Mouse (Mus musculus): ENCODE results near the gene Bpifc. TPM values are rescaled to one million over a fixed set of nuclear protein-coding genes. Genes with fewer than 3 reads are reported as not detected.

Gene Bpifc
- polyA plus RNA-seq, 1 experiment from 2014 or later = not detected

DNA sequence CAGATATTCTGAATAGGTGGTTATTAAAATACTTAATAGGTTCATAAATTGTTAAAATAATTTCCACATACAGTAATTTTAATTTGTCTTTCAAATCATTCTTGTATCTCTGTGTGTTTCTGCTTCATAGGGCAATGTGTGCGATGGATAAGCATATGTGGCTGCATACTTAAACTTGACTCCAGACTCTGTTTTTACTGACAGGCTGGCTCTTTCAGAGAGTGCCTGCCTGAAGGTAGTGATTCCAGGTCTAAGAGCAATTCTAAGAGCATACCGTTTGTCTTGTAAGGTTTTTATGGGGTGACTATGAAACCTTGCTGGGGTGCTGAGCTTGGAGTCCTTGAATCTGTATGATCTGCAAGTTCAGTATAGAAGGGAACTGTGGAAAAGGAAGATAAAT lies 14.2 kb upstream of the Bpifc start:
- WGBS = 84% methylated on average over 2 of the region's 2 CpGs
- DNase-seq (ENCODE audit: low spot score) = no peak

DNA sequence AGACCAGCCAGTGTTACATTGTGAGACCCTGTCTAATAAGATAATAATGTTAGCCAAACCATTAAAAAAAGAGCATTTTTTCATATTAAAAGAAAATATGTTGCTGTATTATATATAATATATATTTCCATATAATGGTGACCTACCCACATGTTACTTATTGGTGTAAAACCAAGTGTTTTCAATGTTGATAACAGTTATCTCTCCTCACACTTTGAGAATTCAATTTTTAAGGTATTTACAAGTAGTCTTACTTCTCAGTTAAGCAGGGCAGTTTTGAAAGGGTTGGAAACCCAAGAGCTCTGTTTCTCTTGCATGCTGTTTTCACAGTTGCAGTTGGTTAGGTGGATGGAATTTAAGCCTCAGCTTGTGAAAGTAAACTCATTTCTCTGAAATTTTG lies 11.5 kb upstream of the Bpifc start:
- no peak for DNase-seq (ENCODE audit: low spot score)
- H3K27ac ChIP-seq (replicated peaks; ENCODE audit: low read depth, low read length) = no peak overlapping the region
- no peak overlapping the region for H3K4me3 ChIP-seq (ENCODE audit: low read depth, low read length)
- no peak overlapping the region for H3K9ac ChIP-seq (replicated peaks; ENCODE audit: low read length)
- H3K4me1 ChIP-seq (ENCODE audit: control insufficient read depth, insufficient read depth, low read length) = no peaks in the 10 kb centered on the region
- H3K4me2 ChIP-seq (ENCODE audit: low read depth, low read length) = no peak overlapping the region
- no peaks in the 10 kb centered on the region for H3K9me3 ChIP-seq (replicated peaks; ENCODE audit: control insufficient read depth, low read length)
- no peaks in the 10 kb centered on the region for H3K27me3 ChIP-seq (ENCODE audit: control insufficient read depth, insufficient read depth, low read length)
- H3K36me3 ChIP-seq (replicated peaks; ENCODE audit: control insufficient read depth, insufficient read depth, low read depth, low read length) = no peaks in the 10 kb centered on the region
- ATAC-seq (replicated peaks; ENCODE audit: insufficient number of reproducible peaks, low FRiP score, low TSS enrichment, low read depth) = no peak

More for the DNA sequence above, 14.2 kb upstream of the Bpifc start:
- H3K9ac ChIP-seq (replicated peaks; ENCODE audit: low read length) = no peak overlapping the region
- H3K27ac ChIP-seq (replicated peaks; ENCODE audit: low read depth, low read length) = no peak overlapping the region
- no peak overlapping the region for H3K4me2 ChIP-seq (ENCODE audit: low read depth, low read length)
- no peaks in the 10 kb centered on the region for H3K27me3 ChIP-seq (ENCODE audit: control insufficient read depth, insufficient read depth, low read length)
- no peaks in the 10 kb centered on the region for H3K9me3 ChIP-seq (replicated peaks; ENCODE audit: control insufficient read depth, low read length)
- H3K4me1 ChIP-seq (ENCODE audit: control insufficient read depth, insufficient read depth, low read length) = no peaks in the 10 kb centered on the region
- H3K4me3 ChIP-seq (ENCODE audit: low read depth, low read length) = no peak overlapping the region
- no peaks in the 10 kb centered on the region for H3K36me3 ChIP-seq (replicated peaks; ENCODE audit: control insufficient read depth, insufficient read depth, low read depth, low read length)
- no peak for ATAC-seq (replicated peaks; ENCODE audit: insufficient number of reproducible peaks, low FRiP score, low TSS enrichment, low read depth)

DNA sequence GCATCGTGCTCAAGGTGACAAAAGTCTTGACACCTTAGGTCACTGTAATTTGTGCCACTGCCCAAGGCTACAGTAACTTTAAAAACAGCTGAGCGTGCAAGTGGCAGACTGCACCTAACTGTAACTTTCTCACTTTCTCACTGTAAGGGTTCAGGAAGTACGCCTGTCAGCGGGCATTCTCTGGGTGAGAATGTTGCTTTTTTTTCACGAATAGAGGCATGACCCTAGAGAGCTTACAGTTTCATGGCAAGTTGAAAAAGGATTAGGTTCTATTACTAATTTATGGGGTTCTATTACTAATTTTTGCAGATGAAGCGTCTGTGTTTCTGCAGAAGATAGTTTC lies 10.8 kb upstream of the Bpifc start:
- no peaks in the 10 kb centered on the region for H3K4me1 ChIP-seq (ENCODE audit: control insufficient read depth, insufficient read depth, low read length)
- 6% methylated on average over 6 of the region's 6 CpGs for WGBS
- no peak overlapping the region for H3K27ac ChIP-seq (replicated peaks; ENCODE audit: low read depth, low read length)
- ATAC-seq (replicated peaks; ENCODE audit: insufficient number of reproducible peaks, low FRiP score, low TSS enrichment, low read depth) (peak; percentile 37; the same call in 1 of the 2 replicates), DNase-seq (ENCODE audit: low spot score) (no peak)
- H3K4me2 ChIP-seq (ENCODE audit: low read depth, low read length) = peak overlapping the region; percentile 79
- no peaks in the 10 kb centered on the region for H3K36me3 ChIP-seq (replicated peaks; ENCODE audit: control insufficient read depth, insufficient read depth, low read depth, low read length)
- peak overlapping the region; percentile 78 for H3K9ac ChIP-seq (replicated peaks; ENCODE audit: low read length)
- no peaks in the 10 kb centered on the region for H3K27me3 ChIP-seq (ENCODE audit: control insufficient read depth, insufficient read depth, low read length)
- peak overlapping the region; percentile 60 for H3K4me3 ChIP-seq (ENCODE audit: low read depth, low read length)
- H3K9me3 ChIP-seq (replicated peaks; ENCODE audit: control insufficient read depth, low read length) = no peaks in the 10 kb centered on the region

DNA sequence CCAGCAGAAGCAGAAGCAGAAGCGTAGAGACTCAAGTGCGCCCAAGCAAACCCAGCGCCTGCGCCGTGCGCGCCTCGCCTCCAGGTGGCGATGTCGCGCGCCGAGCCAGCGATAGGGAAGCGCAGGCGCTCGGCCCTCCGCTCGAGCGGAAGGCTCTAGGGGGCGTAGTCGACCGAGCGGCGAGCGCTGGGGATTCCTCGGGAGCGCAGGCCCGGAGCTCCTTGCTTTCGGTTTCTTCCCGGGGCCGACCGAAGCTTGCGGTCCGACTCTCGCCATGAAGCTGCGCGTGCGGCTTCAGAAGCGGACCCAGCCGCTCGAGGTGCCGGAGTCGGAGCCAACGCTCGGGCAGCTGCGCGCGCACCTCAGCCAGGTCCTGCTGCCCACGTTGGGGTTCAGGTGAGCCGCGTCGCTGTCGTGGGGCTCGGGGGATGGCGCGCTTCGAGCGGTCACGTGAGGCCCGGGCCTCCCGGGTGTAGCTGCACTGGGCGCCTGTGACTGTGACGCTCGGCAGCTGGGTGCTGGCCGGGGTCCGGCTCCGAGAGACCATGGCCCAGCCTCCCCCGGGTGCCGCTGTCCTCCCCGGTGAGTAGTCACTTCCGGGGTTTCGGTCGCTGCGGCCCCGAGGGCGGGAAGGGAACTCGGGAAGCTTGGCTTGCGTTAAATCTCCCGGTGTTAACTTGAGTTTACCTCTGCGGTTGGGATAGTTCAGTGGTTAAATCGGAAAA lies 10.2 kb upstream of the Bpifc start, which contains the start of gene Fbxo7:
Fbxo7 (plus strand) TSS at position 224 of the 725 bp plus-strand sequence.
- WGBS = under 1% methylated on average over 82 of the region's 82 CpGs
- peak; percentile 93 for ATAC-seq (replicated peaks; ENCODE audit: insufficient number of reproducible peaks, low FRiP score, low TSS enrichment, low read depth)

DNA sequence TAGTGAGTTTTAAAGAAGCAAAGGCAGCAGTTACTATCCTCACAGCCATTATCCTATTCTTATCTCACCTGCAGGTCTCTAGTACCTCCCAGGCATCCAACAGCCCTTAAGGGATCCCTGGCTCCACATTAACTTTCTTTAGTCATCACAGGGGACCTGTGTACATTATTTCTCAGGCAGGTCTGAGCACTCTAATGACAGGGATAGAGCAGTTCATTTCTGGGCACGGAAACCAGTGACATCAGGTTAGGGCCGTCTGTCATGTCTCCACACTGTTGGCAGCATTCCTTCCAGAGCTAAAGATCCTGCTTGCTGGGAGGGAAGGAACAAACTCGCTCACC lies 9.7 kb upstream of the Bpifc start:
- Histone ChIP-seq H3K9ac (replicated peaks; ENCODE audit: low read length) (no peak overlapping the region; the same call in 1 of the 2 replicates), H3K4me2 (ENCODE audit: low read depth, low read length) (no peak overlapping the region), H3K27me3 (ENCODE audit: control insufficient read depth, insufficient read depth, low read length) (no peaks in the 10 kb centered on the region), H3K4me1 (ENCODE audit: control insufficient read depth, insufficient read depth, low read length) (no peaks in the 10 kb centered on the region), H3K9me3 (replicated peaks; ENCODE audit: control insufficient read depth, low read length) (no peaks in the 10 kb centered on the region), H3K27ac (replicated peaks; ENCODE audit: low read depth, low read length) (no peak overlapping the region), H3K4me3 (ENCODE audit: low read depth, low read length) (no peak overlapping the region), H3K36me3 (replicated peaks; ENCODE audit: control insufficient read depth, insufficient read depth, low read depth, low read length) (no peaks in the 10 kb centered on the region)
- WGBS = under 1% methylated on average over 3 of the region's 3 CpGs
- DNase-seq (ENCODE audit: low spot score) = no peak
- peak; percentile 60 for ATAC-seq (replicated peaks; ENCODE audit: insufficient number of reproducible peaks, low FRiP score, low TSS enrichment, low read depth)

More for the DNA sequence above, 10.2 kb upstream of the Bpifc start, which contains the start of gene Fbxo7:
- Histone ChIP-seq H3K27me3 (ENCODE audit: control insufficient read depth, insufficient read depth, low read length) (no peaks in the 10 kb centered on the region), H3K9ac (replicated peaks; ENCODE audit: low read length) (peak within 1 kb of the TSS; percentile 78), H3K4me1 (ENCODE audit: control insufficient read depth, insufficient read depth, low read length) (no peaks in the 10 kb centered on the region), H3K4me3 (ENCODE audit: low read depth, low read length) (peak within 1 kb of the TSS; percentile 60), H3K36me3 (replicated peaks; ENCODE audit: control insufficient read depth, insufficient read depth, low read depth, low read length) (no peaks in the 10 kb centered on the region), H3K27ac (replicated peaks; ENCODE audit: low read depth, low read length) (peak within 1 kb of the TSS; percentile 41; the same call in 1 of the 2 replicates), H3K9me3 (replicated peaks; ENCODE audit: control insufficient read depth, low read length) (no peaks in the 10 kb centered on the region), H3K4me2 (ENCODE audit: low read depth, low read length) (peak within 1 kb of the TSS; percentile 79)
- DNase-seq (ENCODE audit: low spot score) = peak; percentile 93

DNA sequence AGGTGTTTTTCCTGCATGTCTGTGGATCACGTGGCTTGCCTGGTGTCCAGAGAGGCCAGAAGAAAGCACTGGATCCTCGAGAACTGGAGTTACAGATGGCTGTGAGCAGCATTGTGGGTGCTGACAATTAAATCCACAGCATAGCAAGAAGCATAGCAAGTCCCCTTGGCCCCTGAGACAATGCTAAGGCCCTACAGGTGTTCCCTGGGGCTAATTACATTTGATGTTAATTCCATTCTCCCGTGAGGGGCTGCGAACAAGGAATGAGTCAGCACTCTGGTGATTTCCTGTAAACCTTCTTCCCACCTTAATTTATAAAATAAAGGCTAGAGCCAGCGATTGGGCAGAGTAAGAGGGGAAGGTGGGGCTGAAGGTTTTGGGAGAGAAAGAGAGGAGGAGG lies 7.1 kb upstream of the Bpifc start:
- DNase-seq (ENCODE audit: low spot score) (no peak), ATAC-seq (replicated peaks; ENCODE audit: insufficient number of reproducible peaks, low FRiP score, low TSS enrichment, low read depth) (no peak)
- Histone ChIP-seq H3K4me3 (ENCODE audit: low read depth, low read length) (no peak overlapping the region), H3K9me3 (replicated peaks; ENCODE audit: control insufficient read depth, low read length) (no peaks in the 10 kb centered on the region), H3K4me2 (ENCODE audit: low read depth, low read length) (no peak overlapping the region), H3K4me1 (ENCODE audit: control insufficient read depth, insufficient read depth, low read length) (no peaks in the 10 kb centered on the region), H3K27ac (replicated peaks; ENCODE audit: low read depth, low read length) (no peak overlapping the region), H3K36me3 (replicated peaks; ENCODE audit: control insufficient read depth, insufficient read depth, low read depth, low read length) (no peaks in the 10 kb centered on the region), H3K9ac (replicated peaks; ENCODE audit: low read length) (no peak overlapping the region), H3K27me3 (ENCODE audit: control insufficient read depth, insufficient read depth, low read length) (no peaks in the 10 kb centered on the region)
- WGBS = 33% methylated on average over 5 of the region's 5 CpGs

DNA sequence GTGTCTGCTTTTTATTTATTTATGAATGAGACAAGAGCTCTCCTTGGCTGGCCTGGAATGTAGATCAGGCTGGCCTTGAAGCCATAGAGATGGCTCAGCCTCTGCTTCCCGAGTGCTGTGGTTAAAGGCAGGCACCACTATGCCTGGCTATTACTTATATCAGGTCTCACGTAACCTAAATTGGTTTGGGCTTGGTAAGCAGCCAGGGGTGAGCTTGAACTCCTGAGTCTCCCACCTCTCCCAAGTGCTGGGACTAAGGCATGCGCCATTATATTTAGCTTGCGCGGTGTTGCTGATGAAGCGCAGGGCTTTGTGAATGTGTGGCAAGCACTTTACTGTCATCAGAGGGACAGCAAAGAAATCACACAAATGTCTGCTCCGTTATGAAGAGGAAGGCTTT lies 6.1 kb upstream of the Bpifc start:
- H3K36me3 ChIP-seq (replicated peaks; ENCODE audit: control insufficient read depth, insufficient read depth, low read depth, low read length) = no peaks in the 10 kb centered on the region
- H3K4me3 ChIP-seq (ENCODE audit: low read depth, low read length) = no peak overlapping the region
- ATAC-seq (replicated peaks; ENCODE audit: insufficient number of reproducible peaks, low FRiP score, low TSS enrichment, low read depth) = no peak
- DNase-seq (ENCODE audit: low spot score) = no peak
- no peaks in the 10 kb centered on the region for H3K4me1 ChIP-seq (ENCODE audit: control insufficient read depth, insufficient read depth, low read length)
- 86% methylated on average over 7 of the region's 7 CpGs for WGBS
- H3K9me3 ChIP-seq (replicated peaks; ENCODE audit: control insufficient read depth, low read length) = no peaks in the 10 kb centered on the region
- H3K27ac ChIP-seq (replicated peaks; ENCODE audit: low read depth, low read length) = no peak overlapping the region
- no peaks in the 10 kb centered on the region for H3K27me3 ChIP-seq (ENCODE audit: control insufficient read depth, insufficient read depth, low read length)
- no peak overlapping the region for H3K4me2 ChIP-seq (ENCODE audit: low read depth, low read length)
- no peak overlapping the region for H3K9ac ChIP-seq (replicated peaks; ENCODE audit: low read length)

DNA sequence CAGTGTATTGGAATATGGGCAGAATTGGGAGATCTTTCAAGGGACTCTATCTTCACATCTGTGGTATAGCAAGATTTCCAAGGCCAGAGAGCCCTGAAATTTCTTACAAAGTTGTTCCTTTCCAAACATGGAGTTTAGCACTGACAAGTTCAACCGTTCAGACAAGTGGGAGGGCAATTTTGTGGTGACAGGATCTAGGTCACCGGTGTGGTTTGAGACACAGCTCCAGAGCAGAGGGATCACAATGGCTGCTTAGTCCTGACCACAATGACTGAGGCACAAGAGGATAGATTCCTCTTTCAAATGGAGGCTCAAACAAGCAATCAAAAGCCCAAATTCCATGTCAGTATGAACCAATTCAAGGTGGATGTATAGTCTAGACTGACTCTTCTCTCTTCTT lies 523 bp downstream of the Bpifc start:
- no peak overlapping the region for H3K4me2 ChIP-seq (ENCODE audit: low read depth, low read length)
- WGBS = 88% methylated on average over 2 of the region's 2 CpGs
- ATAC-seq (replicated peaks; ENCODE audit: insufficient number of reproducible peaks, low FRiP score, low TSS enrichment, low read depth) (no peak), DNase-seq (ENCODE audit: low spot score) (no peak)
- H3K27ac ChIP-seq (replicated peaks; ENCODE audit: low read depth, low read length) = no peak overlapping the region
- H3K27me3 ChIP-seq (ENCODE audit: control insufficient read depth, insufficient read depth, low read length) = no peaks in the 10 kb centered on the region
- no peaks in the 10 kb centered on the region for H3K4me1 ChIP-seq (ENCODE audit: control insufficient read depth, insufficient read depth, low read length)
- no peaks in the 10 kb centered on the region for H3K9me3 ChIP-seq (replicated peaks; ENCODE audit: control insufficient read depth, low read length)
- H3K36me3 ChIP-seq (replicated peaks; ENCODE audit: control insufficient read depth, insufficient read depth, low read depth, low read length) = no peaks in the 10 kb centered on the region
- no peak overlapping the region for H3K9ac ChIP-seq (replicated peaks; ENCODE audit: low read length)
- no peak overlapping the region for H3K4me3 ChIP-seq (ENCODE audit: low read depth, low read length)
